Mouse (Mus musculus) cerebellum, adult 18-20 months (tissue): ENCODE data around the gene Man2a1.

Experiments used
- DNase-seq, 2 experiments: peaks; one replicate each; pipeline ENCODE4 v3.0.0; 2021

Gene Man2a1

DNA sequence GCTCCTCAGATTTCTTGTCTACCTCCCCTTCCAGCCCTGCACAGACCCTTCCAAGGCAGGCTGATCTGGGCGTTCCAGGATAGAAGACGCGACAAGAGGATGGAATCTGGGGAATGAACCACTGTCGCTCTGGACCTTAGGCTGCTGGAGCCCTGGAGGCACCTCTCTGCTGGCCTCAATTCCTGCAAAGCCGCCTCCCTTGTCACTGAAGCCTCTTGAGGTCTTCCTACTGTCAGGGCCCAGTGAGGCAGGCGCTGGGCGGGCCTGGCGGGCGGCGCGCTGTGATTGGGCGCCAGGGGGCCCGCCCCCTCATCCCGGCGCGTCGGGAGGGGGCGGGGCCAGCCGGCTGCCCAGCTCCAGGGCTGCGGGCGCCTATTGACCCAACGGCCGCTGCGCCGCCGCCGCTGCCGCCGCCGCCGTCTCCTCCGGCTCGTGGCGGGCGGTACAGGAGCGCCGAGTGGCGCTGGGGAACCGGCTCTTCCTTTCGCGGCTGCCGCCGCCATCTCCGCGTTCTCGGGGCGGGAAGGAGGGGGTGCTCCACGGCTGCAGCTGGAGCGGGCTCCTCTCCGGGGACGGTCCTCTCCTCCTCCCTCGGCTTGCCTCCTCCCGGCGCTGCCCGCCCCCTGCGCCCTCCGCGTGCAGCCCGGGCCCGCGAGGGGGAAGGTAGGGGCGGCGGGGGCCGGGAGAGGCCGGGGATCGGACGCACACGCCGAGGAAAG lies at the start of gene Man2a1:
Gene Man2a1 (plus strand): TSS at position 365 of the 719 bp plus-strand sequence.
- DNase-seq: peak; percentile 85 to 94

DNA sequence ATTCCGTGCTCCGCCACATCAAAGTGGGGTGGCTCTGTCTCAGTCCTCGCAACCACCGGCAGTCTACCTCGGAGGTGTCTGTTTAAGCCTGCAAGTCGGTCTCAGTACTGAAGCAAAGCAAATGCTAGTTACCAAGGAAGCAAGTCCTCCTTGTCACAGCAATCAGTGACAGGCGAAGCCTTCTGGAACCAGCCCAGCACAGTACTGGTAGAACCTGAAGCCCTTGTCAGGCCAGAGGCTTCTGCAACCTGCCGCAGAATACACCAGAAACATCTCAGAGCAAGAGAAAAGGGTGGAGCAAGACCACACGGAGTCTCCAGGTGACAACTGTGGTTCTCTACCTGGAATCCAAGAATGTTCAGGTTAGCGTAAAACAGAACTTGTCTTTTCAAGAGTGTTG lies 47.2 kb upstream of the Man2a1 start:
- no peak for DNase-seq

DNA sequence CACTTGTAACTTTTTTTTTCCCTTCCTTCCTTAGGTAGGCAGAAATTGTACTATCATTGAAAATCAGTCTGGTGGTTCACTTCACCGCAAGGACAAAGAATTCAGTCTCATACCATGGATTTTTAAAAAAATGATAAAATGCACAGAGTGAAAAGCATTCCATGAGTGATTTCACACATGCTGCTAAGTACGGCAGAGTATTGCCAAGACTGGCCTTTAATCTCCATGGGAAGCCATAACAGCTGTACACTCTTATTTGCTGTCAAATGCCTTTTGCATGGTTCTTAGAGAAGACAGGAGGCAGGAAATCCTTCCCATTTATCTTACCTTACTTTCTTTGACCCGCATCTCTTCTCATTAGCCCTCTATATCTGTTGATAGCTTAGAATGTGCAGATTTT lies 45.6 kb upstream of the Man2a1 start:
- DNase-seq: no peak

DNA sequence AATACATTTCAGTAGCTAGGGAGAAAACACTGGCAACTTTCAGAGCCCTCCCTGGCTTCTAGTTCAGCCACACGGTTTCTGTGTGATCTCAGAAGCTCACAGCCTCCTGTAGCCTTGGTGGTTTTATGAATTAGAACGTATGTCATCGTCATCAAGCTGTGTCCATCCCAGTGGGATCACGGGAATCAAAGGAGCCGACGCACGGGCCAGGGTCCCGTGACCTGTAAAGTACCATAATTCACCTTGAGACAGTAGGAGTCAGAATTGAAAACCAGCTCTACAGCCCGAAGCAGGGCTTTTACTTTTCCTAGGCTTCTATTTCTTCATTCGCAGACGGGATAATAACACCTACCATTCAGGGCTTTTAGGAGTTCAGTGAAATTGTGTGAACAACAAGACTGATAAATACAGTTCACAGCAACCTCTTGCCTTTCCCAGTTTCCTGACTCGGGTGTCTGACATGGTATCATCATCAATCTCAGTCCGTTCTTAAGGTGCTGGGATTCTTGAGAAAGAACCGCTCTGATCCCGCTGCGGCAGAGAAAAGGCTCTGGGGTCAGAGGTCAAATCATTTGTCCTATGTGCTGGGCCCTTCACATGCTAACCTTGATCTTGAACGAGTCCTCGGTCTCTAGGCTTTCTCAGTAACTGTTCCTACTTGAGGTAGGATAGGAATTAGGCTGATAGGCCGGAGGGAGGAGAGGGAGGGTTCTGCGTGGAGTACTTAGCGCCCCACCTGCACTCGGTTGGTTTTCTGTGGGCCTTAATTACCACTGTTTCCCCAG lies 43.7 kb upstream of the Man2a1 start:
- DNase-seq: no peak

DNA sequence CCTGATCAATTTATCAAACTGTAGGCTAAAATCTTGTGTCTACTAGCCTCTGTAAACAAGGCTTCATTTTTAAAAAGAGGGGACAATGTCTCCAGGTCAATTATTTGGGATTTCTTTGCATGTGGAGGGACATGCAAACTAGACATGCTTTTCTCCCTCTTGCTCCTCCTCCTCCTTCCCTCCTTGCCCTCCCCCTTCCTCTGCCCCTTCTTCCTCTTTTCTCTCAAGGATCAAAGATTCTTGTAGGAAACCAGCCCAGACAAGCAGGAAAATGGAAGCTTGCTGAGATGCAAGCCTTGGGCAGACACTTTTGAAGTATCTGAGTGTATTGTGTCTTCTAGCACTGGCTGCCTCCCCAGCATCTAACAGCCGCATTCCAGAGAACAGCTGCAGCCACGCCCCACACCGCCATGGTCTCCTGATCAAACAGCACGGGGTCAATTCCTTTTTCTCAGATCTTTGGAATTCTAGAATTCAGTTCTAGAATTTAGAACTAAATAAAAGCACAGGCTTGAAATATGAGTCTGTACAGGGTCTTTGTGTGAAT lies 41.5 kb upstream of the Man2a1 start:
- no peak for DNase-seq

DNA sequence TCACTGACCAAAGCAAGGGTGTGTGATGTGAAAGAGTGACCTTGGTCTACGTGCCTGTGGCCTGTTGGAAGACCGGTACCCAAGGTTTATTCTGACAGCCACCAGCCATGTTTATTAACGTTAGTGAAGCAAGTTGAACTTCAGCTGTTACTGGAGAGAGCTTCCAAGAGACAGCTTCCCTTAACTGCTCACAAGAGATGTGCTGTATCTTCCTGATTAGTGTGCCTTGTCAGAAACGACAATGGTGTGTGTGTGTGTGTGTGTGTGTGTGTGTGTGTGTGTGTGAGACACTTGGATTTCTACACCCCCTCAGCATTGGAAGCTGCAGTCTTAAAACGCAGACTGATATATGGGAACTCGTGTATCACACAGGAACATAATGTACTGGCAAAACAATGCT lies 34.1 kb upstream of the Man2a1 start:
- DNase-seq: no peak

DNA sequence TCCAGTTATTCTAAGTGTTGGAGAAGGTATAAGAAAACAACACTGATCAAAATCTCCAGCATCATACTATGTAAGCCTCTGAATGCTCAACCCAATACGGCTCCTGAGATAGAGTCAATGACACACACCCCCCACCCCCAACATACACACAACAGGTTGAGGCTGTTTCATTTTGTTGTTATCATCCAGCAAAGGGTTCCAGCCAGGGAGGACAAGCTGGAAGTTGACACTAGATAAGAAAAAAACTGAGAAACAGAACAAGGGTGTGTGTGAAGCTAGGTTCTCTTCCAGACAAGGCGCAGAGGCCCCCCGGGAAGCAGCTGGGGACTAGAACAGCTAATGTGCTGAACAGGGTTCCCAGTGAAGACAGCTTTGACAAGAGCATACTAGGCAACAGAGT lies 33.0 kb upstream of the Man2a1 start:
- no peak for DNase-seq

DNA sequence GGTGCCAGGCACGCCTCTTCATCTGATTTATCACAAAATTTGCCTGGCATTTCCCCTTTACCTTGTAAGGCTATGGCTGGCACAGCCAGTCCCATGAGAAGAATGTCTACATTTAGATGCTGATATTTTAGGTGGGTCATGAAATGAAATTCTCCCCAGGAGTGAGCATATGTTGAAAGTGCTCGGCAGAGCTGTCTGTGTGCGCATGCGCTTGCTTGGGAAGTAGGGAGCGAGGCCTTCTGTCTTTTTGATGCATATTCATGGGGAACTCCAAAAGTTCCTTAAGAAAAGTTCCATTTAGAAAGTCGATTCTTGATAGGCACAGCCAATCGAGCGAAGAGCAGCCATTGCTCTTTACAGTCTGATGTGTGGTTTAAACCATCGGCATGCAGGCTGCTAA lies 26.6 kb upstream of the Man2a1 start:
- no peak for DNase-seq

DNA sequence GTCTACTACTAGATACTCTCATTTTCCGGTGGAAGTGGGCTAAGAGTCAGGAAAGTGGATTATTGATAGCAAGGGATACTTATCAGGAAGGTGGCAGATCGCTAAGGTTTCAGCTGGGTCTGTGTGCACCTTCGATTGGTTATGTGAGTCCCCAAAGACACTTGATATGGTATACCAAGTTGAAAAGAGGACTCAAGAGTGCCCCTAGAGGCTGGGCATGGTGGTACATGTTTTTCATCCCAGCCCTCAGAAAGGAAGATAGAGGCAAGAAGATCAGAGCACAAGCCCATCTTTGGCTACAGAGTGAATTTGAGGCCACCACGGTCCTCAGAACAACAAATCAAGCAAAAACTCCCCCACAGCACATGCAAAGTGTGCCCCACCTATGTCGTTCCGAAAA lies 25.3 kb upstream of the Man2a1 start:
- peak in 1 of 2 experiments; percentile 11 for DNase-seq

DNA sequence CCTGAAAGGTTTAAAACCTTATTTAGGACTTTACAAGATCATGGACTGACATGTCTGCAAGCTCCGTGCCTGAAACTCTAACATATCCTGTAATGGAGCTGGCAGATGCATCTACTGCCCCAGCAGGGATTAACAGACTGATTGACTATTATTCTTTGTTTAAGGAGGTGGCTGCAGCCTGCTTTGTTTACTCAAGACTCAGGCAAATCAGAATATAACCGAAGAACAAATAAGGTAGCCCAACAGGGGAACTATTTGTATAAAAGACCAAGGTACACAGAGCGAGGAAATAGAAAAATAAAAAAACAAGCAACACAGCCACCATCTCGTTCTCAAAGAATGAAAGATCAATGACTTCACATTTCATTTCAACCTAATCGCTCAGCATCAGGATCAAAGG lies 23.1 kb upstream of the Man2a1 start:
- no peak for DNase-seq

DNA sequence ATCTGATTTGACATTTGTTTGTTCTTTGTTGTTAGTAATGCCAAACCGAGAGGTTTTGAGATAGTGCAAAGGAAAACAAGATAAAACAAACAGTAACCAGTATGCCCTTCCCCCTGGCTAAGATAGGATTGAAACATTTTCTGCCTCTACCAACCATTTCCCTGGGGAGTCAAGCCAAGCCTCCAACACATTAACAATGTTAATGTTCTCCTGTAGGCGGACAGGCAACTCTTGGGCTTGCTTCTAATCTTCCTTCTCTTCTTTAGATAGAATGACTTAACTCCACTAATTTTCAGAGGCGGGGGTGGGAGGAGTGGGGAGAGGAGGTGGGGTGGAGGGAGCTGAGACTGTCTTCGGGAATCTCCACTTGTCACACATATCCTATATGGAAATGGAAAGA lies 22.2 kb upstream of the Man2a1 start:
- no peak for DNase-seq

DNA sequence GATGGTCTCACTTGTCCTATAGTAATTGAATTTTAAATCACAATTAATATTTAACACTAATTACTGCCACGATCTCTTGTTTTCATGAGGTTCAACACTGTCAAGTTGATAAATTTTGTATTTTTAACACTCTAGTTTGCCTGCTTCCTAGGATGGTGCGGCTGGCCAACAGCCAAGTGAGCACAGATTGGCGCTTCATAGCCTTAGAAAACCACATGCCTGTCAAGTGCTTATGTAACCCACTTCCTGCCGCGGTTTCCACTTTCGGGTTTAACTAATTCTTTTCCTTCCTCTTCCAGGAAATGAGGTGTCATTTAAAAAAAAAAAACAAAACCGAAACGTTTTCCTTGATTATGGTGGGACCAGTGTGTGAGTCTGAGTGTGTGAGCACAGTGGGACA lies 20.8 kb upstream of the Man2a1 start:
- DNase-seq: peak; percentile 68 to 70

DNA sequence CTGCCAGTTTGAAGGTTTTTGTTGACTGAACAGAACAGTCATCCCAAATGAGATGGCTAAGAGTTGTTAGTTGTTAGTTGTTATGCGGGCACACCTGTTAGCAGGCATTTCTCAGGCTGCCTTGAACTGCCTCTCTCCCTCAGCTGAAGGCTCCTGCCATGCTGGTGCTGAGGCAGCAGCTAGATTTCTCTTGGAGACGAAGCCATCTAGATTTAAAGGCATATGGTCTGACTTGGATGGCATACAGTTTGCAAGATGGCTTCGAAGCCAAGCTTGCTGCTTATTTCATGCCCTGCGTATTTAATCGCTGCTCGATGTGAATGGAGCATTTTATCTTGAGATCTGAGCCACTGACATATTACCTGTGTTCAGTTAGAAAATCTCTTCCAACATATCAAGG lies 19.4 kb upstream of the Man2a1 start:
- no peak for DNase-seq

DNA sequence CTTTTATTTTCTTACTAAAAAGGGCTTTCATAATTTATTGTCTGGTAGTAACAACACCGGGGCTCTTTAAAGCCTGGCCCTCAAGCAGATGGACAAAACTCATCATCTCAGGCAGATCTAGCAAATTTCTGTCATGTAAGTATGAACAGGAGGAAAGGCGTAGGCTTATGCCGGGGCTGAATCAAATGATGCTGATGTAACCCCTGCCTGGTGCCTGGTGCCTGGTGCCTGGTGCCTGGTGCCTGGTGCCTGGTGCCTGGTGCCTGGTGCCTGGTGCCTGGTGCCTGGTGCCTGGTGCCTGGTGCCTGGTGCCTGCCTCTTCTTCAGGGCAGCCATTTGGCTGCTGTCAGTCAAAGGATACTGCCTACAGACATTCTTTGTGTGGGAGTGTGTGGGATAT lies 18.6 kb upstream of the Man2a1 start:
- DNase-seq: no peak

DNA sequence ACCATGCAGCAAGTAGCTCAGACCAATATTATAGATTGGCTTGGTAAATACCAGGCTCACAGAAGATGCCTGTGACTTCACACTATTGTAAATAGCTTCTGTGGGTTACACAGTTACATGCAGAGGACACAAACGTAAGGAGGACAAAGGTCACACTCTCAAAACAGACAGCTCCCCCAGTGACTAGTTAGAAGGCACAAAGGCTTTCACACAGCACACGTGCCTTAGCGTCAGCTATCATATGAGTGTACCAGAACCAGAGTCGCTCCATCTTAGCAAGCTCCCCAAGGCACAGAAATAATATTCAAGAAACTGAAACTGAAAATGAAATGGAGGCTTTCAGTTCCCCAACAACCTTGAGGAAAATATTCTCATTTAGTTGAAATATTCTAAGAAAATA lies 10.1 kb upstream of the Man2a1 start:
- no peak for DNase-seq

DNA sequence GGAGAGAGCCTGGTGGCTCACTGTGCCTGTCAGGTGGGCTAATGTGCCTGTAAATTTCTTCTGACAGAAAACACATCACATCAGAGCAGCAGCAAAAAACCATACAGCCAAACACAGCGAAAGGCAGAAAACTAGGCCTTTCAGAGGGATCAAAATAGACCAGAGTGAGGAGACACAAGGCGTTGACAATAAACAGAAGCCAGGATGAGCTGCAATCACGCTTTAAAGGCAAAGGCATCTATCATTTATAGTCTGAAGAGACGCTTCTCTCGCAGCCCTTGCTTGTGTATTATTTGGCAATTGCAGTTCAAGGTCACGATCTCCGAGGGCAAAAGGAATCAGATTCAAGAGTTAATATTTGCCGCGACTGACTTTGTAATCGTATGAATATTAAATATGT lies 9.2 kb upstream of the Man2a1 start:
- no peak for DNase-seq

DNA sequence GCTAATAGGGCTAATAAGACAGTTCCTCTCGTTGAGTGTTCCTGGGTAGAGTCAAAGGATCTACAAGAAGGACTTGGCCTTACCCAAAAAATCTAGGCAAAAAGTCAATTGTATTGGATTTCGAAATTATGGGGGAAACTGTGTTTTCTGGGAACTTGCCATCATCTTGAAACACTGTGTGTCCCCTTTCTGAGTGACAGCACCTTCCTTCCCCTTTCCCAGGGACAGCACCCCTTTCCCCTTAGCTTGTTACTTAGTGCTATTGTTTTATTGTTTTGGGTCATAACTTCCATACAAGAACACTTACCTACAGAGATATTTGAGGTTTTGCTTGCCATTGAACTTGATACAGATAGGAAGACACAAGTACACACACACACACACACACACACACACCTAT lies 8.2 kb upstream of the Man2a1 start:
- no peak for DNase-seq

DNA sequence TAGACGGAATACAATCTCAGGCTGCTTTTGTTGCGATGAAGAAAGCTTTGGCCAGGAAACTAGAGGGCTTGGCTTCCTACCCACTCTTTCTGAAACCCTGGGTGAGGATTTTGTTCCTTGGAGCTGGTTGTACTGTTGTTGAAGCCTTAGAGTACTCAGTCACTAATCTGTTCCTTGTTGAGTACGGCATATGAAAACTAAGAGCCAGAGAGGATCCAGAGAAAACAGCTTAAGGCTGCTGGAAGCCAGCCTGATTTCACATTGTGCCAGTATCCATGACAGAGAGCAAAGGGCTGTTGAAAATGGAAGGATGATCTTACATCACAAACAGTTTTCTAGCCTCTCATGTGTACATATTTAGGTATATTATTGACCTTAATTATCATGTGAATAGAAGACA lies 7.7 kb upstream of the Man2a1 start:
- no peak for DNase-seq

DNA sequence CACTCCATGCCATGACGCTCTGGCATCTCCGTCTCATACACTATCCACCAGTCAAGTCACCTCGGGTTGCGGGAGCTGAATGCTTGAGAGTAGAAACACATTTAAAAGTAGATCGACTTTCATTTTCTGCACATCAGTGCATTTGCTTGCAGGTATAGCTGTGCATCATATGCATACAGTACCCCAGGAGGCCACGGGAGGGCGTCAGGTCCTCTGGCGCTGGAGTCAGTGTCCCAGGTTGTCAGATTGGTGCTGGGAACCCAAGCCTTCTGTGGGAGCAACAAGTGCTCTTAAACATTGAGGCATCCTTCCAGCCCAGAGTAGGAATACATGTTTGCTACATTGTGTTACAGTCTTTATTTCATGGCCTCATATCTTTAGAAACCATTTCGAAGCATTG lies 2.8 kb upstream of the Man2a1 start:
- no peak for DNase-seq

DNA sequence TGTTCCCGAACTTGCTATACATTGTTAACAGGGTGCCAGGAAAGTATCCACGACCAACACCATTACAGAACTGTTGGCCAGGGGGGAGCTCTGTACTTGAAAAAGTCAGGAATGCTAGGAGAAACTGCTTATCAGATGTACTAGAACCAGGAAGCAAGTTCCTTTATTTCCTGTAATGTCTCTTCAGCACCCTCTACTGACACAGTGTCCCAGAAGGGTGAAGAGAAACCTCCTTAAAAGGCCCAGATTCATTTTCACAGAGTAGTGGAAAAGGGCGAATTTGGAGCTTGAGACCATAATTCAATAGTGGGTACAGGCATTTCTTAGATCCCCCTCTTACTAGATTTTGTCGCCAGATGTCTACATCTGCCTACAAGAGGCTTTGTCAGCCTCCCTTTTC lies 620 bp upstream of the Man2a1 start:
- peak in 1 of 2 experiments; percentile 31 for DNase-seq

DNA sequence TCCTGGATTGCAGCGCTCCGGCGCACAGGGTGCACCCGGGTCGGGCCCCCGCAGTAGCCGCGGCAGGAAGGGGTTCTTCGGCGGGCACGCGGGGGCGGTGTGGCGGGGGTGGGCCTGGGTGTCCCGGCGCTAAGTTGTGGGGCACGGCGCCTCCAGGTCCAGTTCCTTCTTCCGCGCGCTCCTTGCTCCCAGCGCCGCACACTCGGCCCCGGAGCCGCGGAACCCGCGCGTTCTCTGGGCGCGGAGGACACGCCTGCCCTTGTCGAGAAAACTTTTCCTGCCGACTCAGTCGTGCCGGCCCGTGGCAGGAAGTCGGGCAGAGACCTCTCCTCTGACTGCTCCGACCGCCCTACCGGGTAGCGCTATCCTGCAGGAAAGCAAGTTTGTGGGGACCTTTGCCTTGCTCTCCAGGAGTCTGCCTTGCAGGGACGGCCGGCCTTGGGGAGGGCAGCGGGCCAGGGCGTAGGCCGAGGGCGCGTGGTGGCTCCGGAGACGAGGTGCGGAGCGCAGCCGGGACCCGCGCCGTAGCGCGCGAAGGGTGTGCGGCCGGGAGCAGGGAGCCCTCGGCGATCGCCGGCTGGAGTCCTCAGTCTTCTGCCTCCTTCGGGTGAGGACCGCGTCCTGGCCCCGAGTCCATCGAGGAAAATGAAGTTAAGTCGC lies 685 bp downstream of the Man2a1 start:
- peak; percentile 60 to 73 for DNase-seq

DNA sequence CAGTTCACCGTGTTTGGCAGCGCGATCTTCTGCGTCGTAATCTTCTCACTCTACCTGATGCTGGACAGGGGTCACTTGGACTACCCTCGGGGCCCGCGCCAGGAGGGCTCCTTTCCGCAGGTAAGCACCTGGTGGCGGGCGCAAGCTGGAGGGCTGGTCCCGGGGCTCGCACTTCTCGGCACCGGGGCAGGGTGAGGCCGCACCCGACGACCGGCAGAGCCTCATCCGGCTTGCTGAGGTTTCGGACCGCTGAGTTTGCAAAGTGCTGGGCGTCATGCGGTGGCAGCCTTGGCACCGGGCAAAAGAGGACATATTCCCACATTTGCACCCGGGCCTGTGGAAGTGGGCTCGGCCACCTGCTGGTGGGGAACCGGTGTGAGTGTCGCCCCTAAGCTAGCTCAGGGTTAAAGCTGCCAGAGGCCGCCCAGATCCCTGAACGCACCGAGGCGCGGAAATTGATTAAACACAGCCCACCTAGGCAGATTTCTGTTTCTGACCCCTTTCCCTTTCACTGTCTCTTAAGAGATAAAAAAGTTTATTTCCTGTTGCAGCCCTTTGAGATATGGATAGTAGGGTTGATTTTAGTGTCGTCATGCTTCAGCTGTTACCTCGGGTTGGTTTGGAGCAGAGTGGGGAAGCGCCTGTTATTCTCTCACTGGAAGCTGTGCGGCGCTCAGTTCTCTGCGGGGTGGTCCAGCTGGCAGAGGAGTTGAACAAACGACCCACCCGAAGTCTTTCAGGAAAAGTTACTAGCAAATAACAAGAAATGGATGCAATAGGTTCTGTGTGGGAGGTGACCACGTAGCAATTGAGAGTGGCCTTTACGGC lies 1.4 kb downstream of the Man2a1 start:
- DNase-seq: peak; percentile 48 to 62

DNA sequence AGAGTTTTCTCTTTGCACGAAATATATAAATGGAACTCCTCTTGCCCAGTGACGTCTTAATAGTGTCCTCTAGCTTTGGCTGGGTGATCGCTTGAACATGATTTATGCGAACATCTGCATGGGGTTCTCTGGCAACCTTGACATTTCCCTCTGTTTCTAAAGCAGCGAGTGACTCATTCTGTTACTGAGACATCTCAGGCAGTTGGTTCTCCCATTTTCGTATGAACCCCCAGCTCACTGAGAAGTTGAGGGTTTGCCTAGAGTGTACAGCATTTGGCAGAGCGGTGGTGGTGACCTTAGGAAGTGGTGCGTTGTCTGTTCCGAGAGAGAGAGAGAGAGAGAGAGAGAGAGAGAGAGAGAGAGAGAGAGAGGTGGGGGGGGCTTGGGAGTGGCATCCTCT lies 2.6 kb downstream of the Man2a1 start:
- DNase-seq: no peak
